Mouse (Mus musculus): Measurements from ENCODE around the gene Rabep2. TPM values are rescaled to one million over a fixed set of nuclear protein-coding genes. Genes with fewer than 3 reads are reported as not detected.
"Not testable (repeated sequence)": the region's sequence is repeated elsewhere in the genome, so short reads cannot be mapped to it uniquely, and the experiment has no call there.

Rabep2 gene
- total RNA-seq (2015) (6.7 and 6.8 TPM in 2 replicates), total RNA-seq (2017) (21.4 and 25.0 TPM in 2 replicates)

GRCm38 (mm10) chr7:126428631-126429502 is at the start of gene Rabep2:
Gene Rabep2 (plus strand): TSS chr7:126428759.
- ATAC-seq (ENCODE audit: poor library complexity, severe bottlenecking), result peak; percentile 82

- ATAC-seq (ENCODE audit: poor library complexity, severe bottlenecking), result no peak
Observed at GRCm38 (mm10) chr7:126383565-126383964, 45.0 kb upstream of the Rabep2 start.

GRCm38 (mm10) chr7:126388185-126388584 is 40.4 kb upstream of the Rabep2 start:
- no peak for ATAC-seq (ENCODE audit: poor library complexity, severe bottlenecking)

DNA sequence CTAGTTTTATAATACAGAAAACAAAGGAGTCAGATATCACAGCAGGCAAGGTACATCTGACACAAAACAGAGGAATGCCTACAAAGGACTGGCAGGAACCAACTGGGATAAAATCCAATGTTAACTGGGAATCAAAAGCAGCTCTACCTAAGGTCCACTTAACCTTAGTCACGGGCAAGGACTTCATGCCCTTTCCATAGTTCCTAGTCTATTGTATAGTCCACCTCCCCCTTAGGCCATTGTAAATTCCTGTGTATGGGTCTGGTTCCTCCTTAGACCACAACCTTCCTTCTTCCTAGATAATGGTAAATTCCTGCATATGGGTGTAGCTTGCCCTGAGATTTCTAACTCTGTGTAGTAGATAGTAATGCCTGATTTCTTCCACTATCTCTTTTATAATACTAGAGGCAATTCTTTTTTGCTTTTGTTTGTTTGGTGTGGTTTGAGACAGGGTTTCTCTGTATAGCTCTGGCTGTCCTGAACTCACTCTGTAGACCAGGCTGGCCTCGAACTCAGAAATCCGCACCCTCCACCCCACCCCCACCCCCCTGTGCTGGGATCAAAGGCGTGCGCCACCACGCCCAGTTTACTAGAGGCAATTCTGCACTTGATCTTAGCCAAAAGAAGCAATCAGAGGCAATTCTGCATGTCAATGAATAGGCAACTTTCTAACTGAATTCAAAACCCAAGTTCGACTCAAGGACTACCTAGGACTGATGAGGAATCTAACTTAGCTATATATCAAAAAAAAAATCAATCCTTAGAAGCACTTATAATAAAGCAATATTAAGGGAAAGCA is 36.3 kb upstream of the Rabep2 start:
- ATAC-seq (ENCODE audit: poor library complexity, severe bottlenecking), result not testable (repeated sequence)

DNA sequence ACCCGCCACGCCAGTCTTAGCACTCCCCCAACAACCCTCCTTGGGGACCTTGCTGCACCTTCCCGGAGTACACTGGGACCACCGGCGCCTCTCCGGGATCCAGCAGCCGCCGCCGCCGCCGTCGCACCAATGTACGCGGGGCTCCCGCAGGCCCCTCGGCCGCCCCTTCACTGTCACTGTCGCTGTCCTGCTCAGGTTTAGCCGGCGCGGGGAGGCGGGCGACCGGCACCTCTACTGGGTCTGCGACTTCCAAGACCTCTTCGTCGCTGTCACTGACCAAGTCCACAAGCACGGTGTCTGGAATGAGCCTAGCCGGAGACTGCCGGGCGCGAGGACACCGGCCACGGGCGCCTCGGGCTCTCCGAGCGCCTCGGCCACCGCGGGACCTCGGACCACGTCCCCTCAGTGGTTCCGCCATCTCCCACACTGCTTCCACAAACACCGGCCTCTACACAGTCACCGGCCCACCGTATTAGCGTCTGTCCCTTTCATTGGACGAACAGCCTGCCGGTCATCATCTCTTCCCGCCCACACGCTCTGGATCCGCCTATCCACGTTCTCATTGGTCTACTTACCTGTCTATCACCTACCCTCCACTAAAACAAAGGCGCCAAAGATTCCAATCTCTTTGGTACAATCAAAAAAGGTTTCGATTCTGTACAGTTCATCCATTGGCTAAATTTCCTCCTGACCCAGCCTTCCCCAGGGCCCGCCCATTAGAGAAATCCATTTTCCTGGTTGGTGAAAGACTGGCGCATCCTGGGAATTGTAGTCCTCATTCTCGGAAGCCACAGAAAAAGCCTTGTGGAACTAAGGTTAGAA is 32.0 kb upstream of the Rabep2 start, which contains the start of gene Nfatc2ip:
Gene Nfatc2ip (minus strand): TSS at position 440 of the 822 bp plus-strand sequence.
- ATAC-seq (ENCODE audit: poor library complexity, severe bottlenecking), result peak; percentile 99

- ATAC-seq (ENCODE audit: poor library complexity, severe bottlenecking), result no peak
Observed at GRCm38 (mm10) chr7:126397221-126397620, 31.3 kb upstream of the Rabep2 start.

DNA sequence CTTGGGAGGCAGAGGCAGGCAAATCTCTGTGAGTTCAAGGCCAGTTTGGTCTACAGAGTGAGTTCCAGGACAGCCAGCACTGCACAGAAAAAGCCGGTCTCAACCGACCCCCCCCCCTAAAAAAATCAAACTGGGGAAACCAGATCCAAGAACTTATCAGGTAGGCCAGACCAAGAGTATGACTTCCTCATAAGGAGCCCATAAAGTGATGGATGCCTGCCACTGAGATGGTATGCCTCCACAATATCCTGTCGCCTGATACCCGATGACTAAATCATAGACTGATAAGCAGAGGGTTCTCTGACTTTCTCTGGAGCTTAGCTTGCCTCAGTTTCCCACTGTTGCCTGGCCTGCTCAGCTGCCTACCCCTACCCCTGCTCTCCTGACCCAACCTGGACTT is 30.7 kb upstream of the Rabep2 start:
- ATAC-seq (ENCODE audit: poor library complexity, severe bottlenecking), result no peak

- peak; percentile 50 for ATAC-seq (ENCODE audit: poor library complexity, severe bottlenecking)
Observed at GRCm38 (mm10) chr7:126399548-126399947, 29.0 kb upstream of the Rabep2 start.

DNA sequence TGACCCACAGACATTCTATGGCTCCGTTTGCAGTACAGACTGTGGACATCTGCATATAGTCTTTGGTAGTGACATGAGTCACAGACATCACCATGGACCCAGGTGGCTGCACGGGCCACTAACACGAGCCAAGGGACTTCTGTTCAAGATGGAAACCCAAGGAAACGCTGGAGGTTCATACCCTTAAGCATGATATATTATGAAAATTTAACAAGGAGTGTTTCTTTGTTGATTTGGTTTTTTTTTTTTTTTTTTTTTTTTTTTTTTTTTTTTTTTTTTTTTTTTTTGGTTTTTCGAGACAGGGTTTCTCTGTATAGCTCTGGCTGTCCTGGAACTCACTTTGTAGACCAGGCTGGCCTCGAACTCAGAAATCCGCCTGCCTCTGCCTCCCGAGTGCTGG is 26.0 kb upstream of the Rabep2 start:
- ATAC-seq (ENCODE audit: poor library complexity, severe bottlenecking), result not testable (repeated sequence)

- no peak for ATAC-seq (ENCODE audit: poor library complexity, severe bottlenecking)
Observed at GRCm38 (mm10) chr7:126408686-126409085, 19.9 kb upstream of the Rabep2 start.

GRCm38 (mm10) chr7:126411061-126411460 is 17.5 kb upstream of the Rabep2 start:
- no peak for ATAC-seq (ENCODE audit: poor library complexity, severe bottlenecking)

- no peak for ATAC-seq (ENCODE audit: poor library complexity, severe bottlenecking)
Observed at GRCm38 (mm10) chr7:126414725-126415124, 13.8 kb upstream of the Rabep2 start, which contains the start of gene Cd19. Gene Cd19 (minus strand): TSS chr7:126414889.

DNA sequence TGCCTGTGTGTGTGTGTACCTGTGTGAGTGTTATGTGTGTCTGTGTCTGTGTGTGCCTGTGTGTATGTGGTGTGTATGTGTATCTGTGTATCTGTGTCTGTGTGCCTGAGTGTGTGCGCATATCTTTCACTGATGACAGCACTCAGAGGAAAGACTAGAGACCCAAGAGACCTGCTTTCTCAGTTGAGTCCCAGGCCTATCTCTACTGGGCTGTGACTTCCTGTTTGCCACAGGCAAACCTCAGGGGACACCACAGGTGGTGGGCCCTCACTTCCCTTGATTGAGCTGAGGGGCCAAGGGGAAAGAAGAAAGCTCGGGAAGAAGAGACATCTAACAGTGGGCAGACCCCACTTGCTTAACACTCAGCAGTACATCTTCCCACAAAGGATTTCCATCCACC is 11.9 kb upstream of the Rabep2 start:
- ATAC-seq (ENCODE audit: poor library complexity, severe bottlenecking), result peak; percentile 57

DNA sequence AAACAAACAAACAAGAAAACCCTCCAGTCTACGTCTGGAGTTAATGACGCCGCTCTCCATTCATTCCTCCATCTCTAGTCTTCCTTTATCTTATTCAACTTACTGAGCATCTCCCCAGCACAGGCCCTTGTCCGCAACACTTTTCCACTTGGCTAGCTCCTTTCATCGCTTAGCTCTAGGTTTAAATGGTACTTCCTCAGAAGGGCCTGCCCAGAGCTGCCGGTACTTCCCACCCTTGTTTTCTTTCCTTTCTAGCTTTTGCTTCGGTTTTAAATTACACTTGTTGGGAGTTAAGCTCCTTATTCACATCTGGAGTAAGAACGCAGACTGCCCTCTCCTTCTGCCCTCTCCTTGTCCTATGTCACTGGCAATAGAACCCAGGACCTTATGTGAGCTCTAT is 11.5 kb upstream of the Rabep2 start:
- ATAC-seq (ENCODE audit: poor library complexity, severe bottlenecking), result no peak

DNA sequence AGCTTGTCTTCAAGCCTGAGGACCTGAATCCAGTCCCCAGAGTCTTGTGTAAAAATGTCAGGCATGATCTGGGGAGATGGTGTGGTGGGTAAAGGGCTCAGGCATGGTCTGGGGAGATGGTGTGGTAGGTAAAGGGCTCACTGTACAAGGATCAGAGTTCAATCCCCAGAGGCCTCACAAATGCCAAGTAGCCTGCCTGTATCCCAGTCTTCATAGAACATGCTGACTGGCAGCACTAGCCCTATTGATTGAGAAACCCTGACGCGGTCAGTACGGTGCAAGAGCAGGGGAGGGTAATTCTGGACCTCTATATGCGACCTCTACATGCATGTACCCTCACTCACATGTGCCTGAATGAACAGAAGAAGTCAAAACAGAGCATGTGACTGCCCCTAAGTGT is 11.0 kb upstream of the Rabep2 start:
- ATAC-seq (ENCODE audit: poor library complexity, severe bottlenecking), result no peak

GRCm38 (mm10) chr7:126418496-126418895 is 10.1 kb upstream of the Rabep2 start:
- ATAC-seq (ENCODE audit: poor library complexity, severe bottlenecking), result no peak

GRCm38 (mm10) chr7:126421756-126422155 is 6.8 kb upstream of the Rabep2 start:
- peak; percentile 30; the same call in 1 of the 2 replicates for ATAC-seq (ENCODE audit: poor library complexity, severe bottlenecking)

DNA sequence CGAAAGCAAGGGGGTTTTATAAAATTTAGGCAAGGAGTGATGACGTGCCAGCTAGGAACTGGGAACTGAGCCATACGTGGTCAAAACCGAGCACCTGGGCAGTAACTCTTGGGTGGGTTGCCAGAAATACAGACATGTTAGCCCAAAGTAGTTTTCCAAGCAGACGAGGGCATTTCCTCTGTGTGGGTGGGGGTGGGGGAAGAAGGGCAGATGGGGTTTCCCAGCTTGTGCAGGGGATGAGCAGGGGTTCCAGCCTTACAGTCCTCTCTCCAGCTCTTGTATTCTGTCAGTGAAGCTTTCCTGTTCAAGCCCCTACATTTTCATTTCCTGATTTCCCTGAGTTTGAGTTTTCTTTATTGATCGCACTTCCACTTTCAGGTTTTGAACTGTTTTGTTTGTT is 4.4 kb upstream of the Rabep2 start:
- no peak for ATAC-seq (ENCODE audit: poor library complexity, severe bottlenecking)

- ATAC-seq (ENCODE audit: poor library complexity, severe bottlenecking), result no peak
Observed at GRCm38 (mm10) chr7:126427323-126427860, 1.2 kb upstream of the Rabep2 start.

DNA sequence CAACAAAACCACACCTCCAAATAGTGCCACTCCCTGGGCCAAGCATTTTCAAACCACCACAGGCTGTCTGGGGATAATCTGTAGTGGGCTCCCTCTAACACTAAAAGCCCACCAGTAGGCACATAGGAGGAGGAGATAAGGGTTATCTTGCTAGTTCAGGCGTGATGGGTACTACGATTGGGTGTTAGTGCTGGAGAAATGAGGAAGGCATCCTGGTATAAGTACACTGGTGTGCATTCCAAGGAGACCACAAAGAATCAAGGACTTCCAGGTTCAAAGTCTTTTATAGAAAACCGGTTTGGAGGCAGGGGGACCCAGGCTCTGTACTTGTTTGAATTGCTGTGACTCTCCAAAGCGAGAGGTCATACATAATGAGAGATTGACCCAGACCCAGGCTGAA is 405 bp upstream of the Rabep2 start:
- ATAC-seq (ENCODE audit: poor library complexity, severe bottlenecking), result 0 out of 2 replicates have a peak, but pooled peaks have one; percentile 6

All from megakaryocyte, adult 5-6 weeks (primary cell).